11 mouse cellular contexts compared by ENCODE assay signal in the genomic region with DNA sequence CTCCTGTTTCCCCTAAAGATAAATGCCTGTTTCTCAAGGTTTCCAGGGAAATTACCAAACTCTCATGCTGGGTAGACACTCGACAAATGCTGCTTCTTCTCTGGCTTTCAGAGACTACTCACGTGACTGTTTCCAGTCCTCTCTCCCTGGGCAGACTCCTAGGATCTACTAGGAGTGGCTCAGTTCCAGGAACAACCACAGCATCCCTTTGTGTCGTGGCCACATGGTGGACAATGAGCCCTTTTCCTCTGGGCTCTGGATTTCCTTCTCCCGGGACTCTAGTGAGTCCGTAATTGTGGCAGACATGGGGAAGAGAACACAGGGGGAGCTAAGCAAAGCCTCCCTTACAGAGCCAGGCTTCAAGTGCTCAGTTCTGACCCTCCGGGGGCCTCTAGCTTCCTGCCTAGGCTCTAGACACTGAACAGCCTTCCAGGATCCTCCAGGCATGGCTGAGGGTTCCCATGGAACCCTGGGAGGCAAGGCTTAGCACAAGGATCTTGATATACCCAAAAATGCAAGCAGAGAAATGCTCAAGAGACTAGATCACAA. TPM values are rescaled to one million over a fixed set of nuclear protein-coding genes. Genes with fewer than 3 reads are reported as not detected.
DNase-seq lines count a peak whose midpoint lies in the region; ATAC-seq lines count a peak whose summit lies in the region.
"Had no signal": no experiment of that assay in that cellular context is flagged by ENCODE, and none has a peak within 500 bp of the region (broad histone marks: within the 10 kb centered on the region; RNA-seq: fewer than 3 reads in every experiment).

No protein-coding gene starts in this region.

- H3K9me3 ChIP-seq in forebrain, embryonic 10.5 days, result no peaks in the 10 kb centered on the region
- no peaks in the 10 kb centered on the region for H3K9me3 ChIP-seq in forebrain, embryonic 16.5 days (ENCODE audit: control insufficient read depth, low read length)
- H3K9me3 ChIP-seq in heart, embryonic 12.5 days (replicated peaks), result no peaks in the 10 kb centered on the region

- WGBS in forebrain, embryonic 10.5 days, result 59% methylated on average over 6 of the region's 6 CpGs
- 33% methylated on average over 6 of the region's 6 CpGs for WGBS in forebrain, embryonic 16.5 days
- 33% methylated on average over 6 of the region's 6 CpGs for WGBS in heart, embryonic 12.5 days

- H3K4me2 ChIP-seq in forebrain, embryonic 16.5 days (ENCODE audit: low read length), result no peak overlapping the region
- H3K4me2 ChIP-seq in heart, embryonic 12.5 days, result no peak overlapping the region

- no peaks in the 10 kb centered on the region for H3K27me3 ChIP-seq in forebrain, embryonic 10.5 days (ENCODE audit: poor library complexity, severe bottlenecking)
- no peaks in the 10 kb centered on the region for H3K27me3 ChIP-seq in forebrain, embryonic 16.5 days (replicated peaks; ENCODE audit: control insufficient read depth, insufficient read depth, low read length)
- no peaks in the 10 kb centered on the region for H3K27me3 ChIP-seq in heart, embryonic 12.5 days (replicated peaks)

- H3K36me3 ChIP-seq in forebrain, embryonic 10.5 days (replicated peaks), result no peaks in the 10 kb centered on the region
- H3K36me3 ChIP-seq in forebrain, embryonic 16.5 days (ENCODE audit: control insufficient read depth, insufficient read depth), result no peaks in the 10 kb centered on the region
- H3K36me3 ChIP-seq in heart, embryonic 12.5 days, result no peaks in the 10 kb centered on the region

- H3K4me1 ChIP-seq in forebrain, embryonic 10.5 days, result peaks cover 34% of the 10 kb centered on the region
- peaks cover 10% of the 10 kb centered on the region for H3K4me1 ChIP-seq in forebrain, embryonic 16.5 days (replicated peaks; ENCODE audit: control insufficient read depth, insufficient read depth, low read length)
- peaks cover 10% of the 10 kb centered on the region for H3K4me1 ChIP-seq in heart, embryonic 12.5 days (replicated peaks)

- peak overlapping the region; percentile 40; the same call in 1 of the 2 replicates for H3K27ac ChIP-seq in forebrain, embryonic 10.5 days
- H3K27ac ChIP-seq in forebrain, embryonic 16.5 days (ENCODE audit: low read length), result no peak overlapping the region
- no peak overlapping the region for H3K27ac ChIP-seq in heart, embryonic 12.5 days (ENCODE audit: poor library complexity, severe bottlenecking)

- no peak for DNase-seq in forebrain, embryonic 10.5 days (ENCODE audit: extremely low spot score, low spot score)
- peak; percentile 76 for DNase-seq in layer of hippocampus, adult 9-11 months
- no peak for DNase-seq in layer of hippocampus, adult 8-10 months (ENCODE audit: low spot score in 2 of 2)
- DNase-seq in lung, postnatal 14 days, result peak; percentile 44
- DNase-seq in yolk sac, embryonic 10.5 days (ENCODE audit: low spot score), result no peak
- DNase-seq in spleen, postnatal 36 days (ENCODE audit: low spot score in 2 of 2), result no peak
- DNase-seq: cerebellum, postnatal 14 days had no signal

- no peak for ATAC-seq in forebrain, embryonic 16.5 days
- ATAC-seq in heart, embryonic 12.5 days (ENCODE audit: insufficient number of reproducible peaks, low FRiP score), result peak; percentile 58; the same call in 1 of the 2 replicates
- ATAC-seq: activated CD4-positive, CD25-positive, alpha-beta regulatory T cell, adult 4 months had no signal

- H3K4me3 ChIP-seq in forebrain, embryonic 10.5 days, result no peak overlapping the region
- no peak overlapping the region for H3K4me3 ChIP-seq in forebrain, embryonic 16.5 days (replicated peaks; ENCODE audit: low read length)
- H3K4me3 ChIP-seq in heart, embryonic 12.5 days, result no peak overlapping the region

- no peak overlapping the region for H3K9ac ChIP-seq in forebrain, embryonic 16.5 days (replicated peaks; ENCODE audit: low read depth, low read length)
- no peak overlapping the region for H3K9ac ChIP-seq in heart, embryonic 12.5 days

RNA-seq across cellular contexts. Expression of gene Lrrc74a, which starts 47.6 kb away (rescaled TPM):
- polyA plus RNA-seq in forebrain, embryonic 10.5 days (2016; fragmentation: Nextera tagmentation; extraction: Ambion mirVana), result not detected in 2 replicates
- polyA plus RNA-seq in forebrain, embryonic 16.5 days (2015; fragmentation: Nextera tagmentation; extraction: Ambion mirVana), result not detected in 2 replicates
- total RNA-seq in layer of hippocampus, adult 8-10 months (2022), result not detected
- polyA plus RNA-seq in heart, embryonic 12.5 days (2016; fragmentation: Nextera tagmentation; extraction: Ambion mirVana), result not detected in 2 replicates
- total RNA-seq: layer of hippocampus, postnatal 14 days had no signal
- polyA plus RNA-seq: activated CD4-positive, CD25-positive, alpha-beta regulatory T cell, adult 4 months had no signal

RNA-seq across cellular contexts. Expression of gene Angel1, which starts 55.5 kb away (rescaled TPM):
- 15.2 and 15.8 TPM in 2 replicates for polyA plus RNA-seq in forebrain, embryonic 10.5 days (2016; fragmentation: Nextera tagmentation; extraction: Ambion mirVana)
- polyA plus RNA-seq in forebrain, embryonic 16.5 days (2015; fragmentation: Nextera tagmentation; extraction: Ambion mirVana), result 9.2 and 10.6 TPM in 2 replicates
- total RNA-seq in layer of hippocampus, adult 8-10 months (2022), result 1 to 10 TPM; 5.4 to 8.3 (median 7.1) TPM
- 10.6 and 12.3 TPM in 2 replicates for polyA plus RNA-seq in heart, embryonic 12.5 days (2016; fragmentation: Nextera tagmentation; extraction: Ambion mirVana)

Comparison
In these comparisons a context has a peak if more than half of its experiments do, and no peak if none do; other contexts are left out.
1. DNase-seq: peak in layer of hippocampus, adult 9-11 months (single experiment) and lung, postnatal 14 days (single experiment); none in forebrain, embryonic 10.5 days (single experiment), layer of hippocampus, adult 8-10 months (0 of 2), yolk sac, embryonic 10.5 days (single experiment) and spleen, postnatal 36 days (0 of 2).